Mouse (Mus musculus) heart, adult 2 months (tissue): ENCODE measurements at regions not wholly inside any gene's neighbourhood (a gene's known extent, or its start where the extent isn't known, plus 50 kb on each side); places are given as distances from the start of the nearest gene placed in this dataset.
"Not testable (repeated sequence)": the region's sequence is repeated elsewhere in the genome, so short reads cannot be mapped to it uniquely, and the experiment has no call there.

Experiments
- CTCF ChIP-seq: fragments of 200-600 bp; IDR thresholded peaks from 2 replicates; pipeline ENCODE4 v1.8.1; 2022; ENCODE audit warnings: antibody characterized with exemption, mild to moderate bottlenecking, moderate library complexity
- POLR2A ChIP-seq: fragments of 200-500 bp; IDR thresholded peaks from 2 replicates; pipeline ENCODE4 v1.6.1; 2011; ENCODE audit warnings: mild to moderate bottlenecking, low read depth, low read length, control low read depth; ENCODE audit not compliant: insufficient read depth

DNA sequence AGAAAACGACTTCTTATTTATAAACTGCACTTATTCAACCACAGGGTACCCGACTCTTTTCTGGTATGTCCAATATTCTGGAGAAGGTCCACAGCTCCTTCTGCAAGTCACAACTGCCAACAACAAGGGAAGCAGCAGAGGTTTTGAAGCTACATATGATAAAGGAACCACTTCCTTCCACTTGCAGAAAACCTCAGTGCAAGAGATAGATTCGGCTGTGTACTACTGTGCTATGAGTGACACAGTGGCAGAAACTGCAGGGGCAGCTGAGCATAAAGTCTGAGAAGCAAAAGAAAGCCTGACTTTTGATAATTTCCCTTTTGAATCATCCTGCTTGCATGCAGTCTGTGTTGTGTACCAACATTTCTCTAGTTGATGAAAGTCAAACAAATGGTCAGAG is 231.1 kb upstream of the Olfr1507 start:
- not testable (repeated sequence) for TF ChIP-seq CTCF, POLR2A
